Mouse (Mus musculus) heart, adult 9 months (tissue): ENCODE results near the gene Stra6.

ENCODE experiments used
- DNase-seq, 2 experiments: peaks; one replicate each; pipeline ENCODE4 v3.0.0; 2022; ENCODE audit warnings: low spot score in 2 of 2

Gene Stra6

GRCm38 (mm10) chr9:58172863-58173262 is 109.3 kb downstream of the Stra6 start:
- DNase-seq, result no peak

GRCm38 (mm10) chr9:58174818-58175251 is 111.2 kb downstream of the Stra6 start:
- no peak for DNase-seq

- no peak for DNase-seq
These were observed 112.3 kb downstream of the Stra6 start for GRCm38 (mm10) chr9:58175745-58176487.

- no peak for DNase-seq
These were observed 113.6 kb downstream of the Stra6 start for GRCm38 (mm10) chr9:58177165-58177564.

- DNase-seq, result no peak
These were observed 115.8 kb downstream of the Stra6 start for GRCm38 (mm10) chr9:58179390-58179789.

GRCm38 (mm10) chr9:58184456-58184855 is 120.9 kb downstream of the Stra6 start:
- DNase-seq, result no peak

GRCm38 (mm10) chr9:58194222-58194621 is 130.6 kb downstream of the Stra6 start:
- DNase-seq, result no peak

- DNase-seq, result no peak
These were observed 132.1 kb downstream of the Stra6 start for GRCm38 (mm10) chr9:58195671-58196070.

GRCm38 (mm10) chr9:58196141-58196540 is 132.6 kb downstream of the Stra6 start:
- no peak for DNase-seq

GRCm38 (mm10) chr9:58196610-58197567 is 133.3 kb downstream of the Stra6 start:
- DNase-seq, result no peak

- no peak for DNase-seq
These were observed 134.5 kb downstream of the Stra6 start for GRCm38 (mm10) chr9:58197781-58198701.

GRCm38 (mm10) chr9:58198801-58199371 is 135.3 kb downstream of the Stra6 start:
- no peak for DNase-seq

- DNase-seq, result no peak
These were observed 136.0 kb downstream of the Stra6 start for GRCm38 (mm10) chr9:58199381-58200269.

- no peak for DNase-seq
These were observed 136.9 kb downstream of the Stra6 start for GRCm38 (mm10) chr9:58200270-58201090.

GRCm38 (mm10) chr9:58201091-58201842 is 137.7 kb downstream of the Stra6 start:
- DNase-seq, result no peak

- no peak for DNase-seq
These were observed 138.4 kb downstream of the Stra6 start for GRCm38 (mm10) chr9:58201861-58202549.

GRCm38 (mm10) chr9:58202676-58203453 is 139.3 kb downstream of the Stra6 start:
- no peak for DNase-seq
